Mouse (Mus musculus): ENCODE measurements around the gene Ctr9. TPM values are rescaled to one million over a fixed set of nuclear protein-coding genes. Genes with fewer than 3 reads are reported as not detected.

Gene Ctr9
- total RNA-seq (2012; rRNA removed) = 27.4 and 29.7 TPM in 2 replicates
- 34.3 and 34.8 TPM in 2 replicates for total RNA-seq (2014; rRNA removed)
- 31.7 and 37.2 TPM in 2 replicates for polyA plus RNA-seq (2012; ENCODE audit: insufficient read length, low read depth)

- in situ Hi-C loops (cut with MboI; ENCODE audit: low pct_ligation_motif_present, low pct_unique_long_range_greater_than_20kb, low sequenced_read_pairs) = no loop called here
- Histone ChIP-seq H3K4me2 (ENCODE audit: insufficient read depth, low read depth, poor library complexity, severe bottlenecking) (peak within 1 kb of the TSS; percentile 91), H3K27ac (ENCODE audit: insufficient read depth, low read depth) (peak within 1 kb of the TSS; percentile 80), H3K36me3 (replicated peaks in 1 of 2; ENCODE audit: control insufficient read depth in 1 of 2, insufficient read depth in 1 of 2, low read length in 1 of 2) (peaks cover 4 to 21% of the 10 kb centered on the region in 2 experiments), H3K9me3 (replicated peaks; ENCODE audit: low read length) (no peaks in the 10 kb centered on the region), H3K9ac (ENCODE audit: insufficient read depth, low read depth) (peak within 1 kb of the TSS; percentile 58), H3K4me1 (ENCODE audit: control insufficient read depth in 1 of 2, insufficient read depth in 2 of 2) (peaks cover 3 to 11% of the 10 kb centered on the region in 2 experiments; a peak in 2 of 4 replicates), H3K79me2 (replicated peaks; ENCODE audit: control insufficient read depth, extremely low read depth, insufficient read depth, poor library complexity, severe bottlenecking) (peaks cover 9% of the 10 kb centered on the region), H3K27me3 (replicated peaks) (no peaks in the 10 kb centered on the region), H3K4me3 (replicated peaks in 1 of 3; ENCODE audit: low read depth in 2 of 3, low read length in 2 of 3, poor library complexity in 1 of 3) (peak within 1 kb of the TSS; percentile 73 to 94 (median 92))
- TF ChIP-seq MEF2A (IDR thresholded peaks at IDR 0.05; ENCODE audit: borderline replicate concordance, low read depth, low read length) (no peak), KAT2A (IDR thresholded peaks at IDR 0.05; ENCODE audit: insufficient replicate concordance, low read length) (peak; percentile 85; the same call in 1 of the 2 replicates), IRF4 (IDR thresholded peaks at IDR 0.05; ENCODE audit: low read depth, low read length) (no peak), MXI1 (IDR thresholded peaks at IDR 0.05; ENCODE audit: low read depth, low read length) (peak; percentile 65), ZC3H11A (IDR thresholded peaks at IDR 0.05; ENCODE audit: low read depth, low read length) (no peak), ZMIZ1 (IDR thresholded peaks at IDR 0.05; ENCODE audit: low read depth, low read length) (peak; percentile 83), RAD21 (IDR thresholded peaks at IDR 0.05; ENCODE audit: low read depth, low read length) (no peak), CHD1 (IDR thresholded peaks at IDR 0.05; ENCODE audit: low read depth, low read length) (no peak), NELFE (IDR thresholded peaks at IDR 0.05; ENCODE audit: low read depth, low read length) (no peak; the same call in none of the 2 replicates), TBP (conservative IDR thresholded peaks at IDR 0.05; ENCODE audit: low read depth, low read length) (0 out of 2 replicates have a peak, but pooled peaks have one; percentile 57), RCOR1 (conservative IDR thresholded peaks at IDR 0.05; ENCODE audit: low read depth, low read length) (no peak), JUN (IDR thresholded peaks at IDR 0.05; ENCODE audit: insufficient read depth, low read depth, low read length) (no peak), GABPA (IDR thresholded peaks at IDR 0.05; ENCODE audit: insufficient replicate concordance, low read depth, low read length) (no peak), CTCF (conservative IDR thresholded peaks at IDR 0.05 in 1 of 2, IDR thresholded peaks at IDR 0.05 in 1 of 2; ENCODE audit: low read depth in 2 of 2, low read length in 2 of 2) (no peak), E2F4 (IDR thresholded peaks at IDR 0.05; ENCODE audit: insufficient replicate concordance, low read depth, low read length) (no peak), SMC3 (IDR thresholded peaks at IDR 0.05; ENCODE audit: low read depth, low read length) (no peak), HCFC1 (IDR thresholded peaks at IDR 0.05; ENCODE audit: low read depth, low read length) (peak; percentile 87), MAZ (IDR thresholded peaks at IDR 0.05; ENCODE audit: low read depth, low read length) (no peak; the same call in 1 of the 2 replicates), POLR2A (IDR thresholded peaks at IDR 0.05; ENCODE audit: low read depth, low read length) (peak; percentile 93), NRF1 (IDR thresholded peaks at IDR 0.05; ENCODE audit: low read depth, low read length) (peak; percentile 35; the same call in 1 of the 2 replicates), CHD2 (IDR thresholded peaks at IDR 0.05; ENCODE audit: low read length) (peak; percentile 82), ZNF384 (IDR thresholded peaks at IDR 0.05; ENCODE audit: low read depth, low read length) (no peak), JUND (conservative IDR thresholded peaks at IDR 0.05; ENCODE audit: low read depth, low read length) (no peak), USF2 (conservative IDR thresholded peaks at IDR 0.05; ENCODE audit: low read depth, low read length) (no peak), EP300 (IDR thresholded peaks at IDR 0.05; ENCODE audit: low read length) (no peak), MAX (IDR thresholded peaks at IDR 0.05; ENCODE audit: low read length) (no peak), USF1 (IDR thresholded peaks at IDR 0.05; ENCODE audit: low read depth, low read length) (no peak), POLR2AphosphoS2 (IDR thresholded peaks at IDR 0.05; ENCODE audit: low read depth, low read length) (no peak; the same call in 1 of the 2 replicates), PAX5 (IDR thresholded peaks at IDR 0.05; ENCODE audit: low read length) (no peak), ZKSCAN1 (IDR thresholded peaks at IDR 0.05; ENCODE audit: borderline replicate concordance, low read depth, low read length) (no peak), ELF1 (IDR thresholded peaks at IDR 0.05; ENCODE audit: low read depth, low read length) (peak; percentile 85), SIN3A (IDR thresholded peaks at IDR 0.05; ENCODE audit: low read length) (peak; percentile 94), BHLHE40 (IDR thresholded peaks at IDR 0.05; ENCODE audit: low read depth, low read length) (no peak), MAFK (IDR thresholded peaks at IDR 0.05; ENCODE audit: insufficient replicate concordance, low read length) (no peak), TCF12 (IDR thresholded peaks at IDR 0.05; ENCODE audit: low read depth, low read length) (peak; percentile 82; the same call in 1 of the 2 replicates), UBTF (IDR thresholded peaks at IDR 0.05; ENCODE audit: low read depth, low read length) (no peak), ETS1 (conservative IDR thresholded peaks at IDR 0.05; ENCODE audit: low read depth, low read length) (no peak)
- DNase-seq (ENCODE audit: extremely low read depth) = peak; percentile 86
- dilution Hi-C loops (cut with MboI; ENCODE audit: extremely low pct_ligation_motif_present, extremely low pct_unique_long_range_greater_than_20kb, low sequenced_read_pairs) = no loop called here
Observed at GRCm38 (mm10) chr7:111028281-111029045, at the start of gene Ctr9. Ctr9 (plus strand) TSS chr7:111028951.

All from CH12.LX (cell line).